Mouse (Mus musculus) lung, postnatal 0 days (tissue): ENCODE results near the gene Ric8b. TPM values are rescaled to one million over a fixed set of nuclear protein-coding genes. Genes with fewer than 3 reads are reported as not detected.

Experiments
- ATAC-seq: fragments of 200-750 bp; cut with Nextera tagmentation; 2 replicates; pipeline ENCODE4 v1.8.0; 2017; ENCODE audit warnings: moderate library complexity
- DNase-seq: peaks from one replicate; pipeline ENCODE4 v3.0.0-alpha.2; 2016; ENCODE audit warnings: low spot score
- H3K27ac ChIP-seq: fragments of 300-500 bp; sonication (generic); 2 replicates; pipeline ENCODE4 v1.5.1; 2014; ENCODE audit warnings: antibody characterized with exemption, mild to moderate bottlenecking, low read length, mixed read lengths
- H3K27me3 ChIP-seq: fragments of 300-500 bp; sonication (generic); replicated peaks from 2 replicates; pipeline ENCODE4 v1.6.1; 2014; ENCODE audit warnings: low read length, mixed read lengths; ENCODE audit not compliant: insufficient read depth
- H3K36me3 ChIP-seq: fragments of 300-500 bp; sonication (generic); 2 replicates; pipeline ENCODE4 v1.6.1; 2014; ENCODE audit warnings: low read length, mixed read lengths; ENCODE audit not compliant: insufficient read depth
- H3K4me1 ChIP-seq: fragments of 300-500 bp; sonication (generic); 2 replicates; pipeline ENCODE4 v1.6.1; 2014; ENCODE audit warnings: antibody characterized with exemption, low read depth, low read length, mixed read lengths; ENCODE audit not compliant: insufficient read depth
- H3K4me2 ChIP-seq: fragments of 300-500 bp; sonication (generic); replicated peaks from 2 replicates; pipeline ENCODE4 v1.6.1; 2014; ENCODE audit warnings: low read depth, mild to moderate bottlenecking, low read length, moderate library complexity, mixed read lengths
- H3K4me3 ChIP-seq: fragments of 300-500 bp; sonication (generic); 2 replicates; pipeline ENCODE4 v1.5.1; 2014; ENCODE audit warnings: low read depth, low read length
- H3K9ac ChIP-seq: fragments of 300-500 bp; sonication (generic); replicated peaks from 2 replicates; pipeline ENCODE4 v1.6.1; 2014; ENCODE audit warnings: low read depth, mild to moderate bottlenecking
- H3K9me3 ChIP-seq: fragments of 300-500 bp; sonication (generic); 2 replicates; pipeline ENCODE4 v1.6.1; 2016; ENCODE audit warnings: low read length, mixed read lengths
- CTCF ChIP-seq: IDR thresholded peaks from 2 replicates; pipeline ENCODE4 v1.5.1; 2016; ENCODE audit warnings: antibody characterized with exemption, mild to moderate bottlenecking
- EP300 ChIP-seq: IDR thresholded peaks from 2 replicates; pipeline ENCODE4 v1.6.1; 2016; ENCODE audit warnings: antibody characterized with exemption, mild to moderate bottlenecking, control low read depth
- WGBS: fragments of 180-500 bp; shearing (Covaris S2); extraction: QIAGEN DNeasy Blood & Tissue Kit; methylation state at CpG from one replicate; pipeline ENCODE4 v1.1.7; 2014; 5-methylcytosine and 5-hydroxymethylcytosine counted together
- polyA plus RNA-seq: library from polyadenylated mRNA; unstranded; fragments of >200 nt; fragmentation: Nextera tagmentation; extraction: Ambion mirVana; gene quantifications from 2 replicates; pipeline ENCODE4 v1.2.1, GENCODE M21; 2015

Gene Ric8b
- polyA plus RNA-seq, 1 experiment from 2014 or later = 9.6 TPM

DNA sequence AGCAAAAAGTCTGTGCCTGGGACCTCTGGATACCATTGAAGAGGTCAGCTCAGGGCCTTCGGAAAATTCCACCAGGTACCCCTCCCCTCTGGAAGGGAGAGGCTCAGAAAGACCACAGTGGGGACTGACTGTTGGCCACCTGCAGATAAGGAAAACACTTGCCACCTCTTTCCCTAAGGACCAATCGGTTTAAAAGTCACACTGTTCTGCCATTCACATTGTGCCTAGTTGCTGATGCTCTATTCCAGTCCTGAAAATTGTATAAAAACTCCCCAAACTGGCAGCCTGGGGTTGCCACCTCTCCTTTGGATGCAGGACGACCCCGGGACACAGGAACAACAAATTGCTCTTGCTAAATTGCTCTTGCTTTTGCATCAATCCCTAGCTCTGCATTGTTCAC lies 135.0 kb downstream of the Ric8b start:
- no peak overlapping the region for H3K4me2 ChIP-seq
- H3K4me3 ChIP-seq = no peak overlapping the region
- no peaks in the 10 kb centered on the region for H3K36me3 ChIP-seq
- H3K9me3 ChIP-seq = no peaks in the 10 kb centered on the region
- ATAC-seq (no peak), DNase-seq (no peak)
- TF ChIP-seq CTCF (no peak), EP300 (no peak)
- H3K27ac ChIP-seq = no peak overlapping the region
- 40% methylated on average over 4 of the region's 4 CpGs for WGBS
- H3K9ac ChIP-seq = no peak overlapping the region
- H3K27me3 ChIP-seq = no peaks in the 10 kb centered on the region
- H3K4me1 ChIP-seq = no peaks in the 10 kb centered on the region

DNA sequence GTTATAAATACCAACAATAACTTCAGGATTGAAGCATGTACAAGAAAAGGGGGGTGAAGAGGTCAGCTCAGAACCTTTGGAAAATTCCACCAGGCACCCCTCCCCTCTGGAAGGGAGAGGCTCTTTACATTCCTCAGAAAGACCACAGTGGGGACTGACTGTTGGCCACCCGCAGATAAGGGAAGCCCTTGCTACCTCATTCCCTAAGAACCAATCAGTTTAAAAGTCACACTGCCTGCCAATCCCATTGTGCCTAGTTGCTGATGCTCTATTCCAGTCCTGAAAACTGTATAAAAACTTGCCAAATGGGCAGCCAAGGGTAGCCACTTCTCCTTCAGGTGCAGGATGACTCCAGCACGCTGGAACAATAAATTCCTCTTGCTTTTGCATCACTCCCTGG lies 137.5 kb downstream of the Ric8b start:
- DNase-seq = no peak
- Histone ChIP-seq H3K9me3 (no peaks in the 10 kb centered on the region), H3K27me3 (no peaks in the 10 kb centered on the region), H3K4me2 (no peak overlapping the region), H3K4me1 (no peaks in the 10 kb centered on the region), H3K36me3 (no peaks in the 10 kb centered on the region), H3K4me3 (no peak overlapping the region), H3K9ac (no peak overlapping the region), H3K27ac (no peak overlapping the region)
- WGBS = 72% methylated on average over 2 of the region's 2 CpGs
- TF ChIP-seq EP300 (no peak), CTCF (no peak)
- ATAC-seq = no peak

Other genes with a start within 250 kb of the Ric8b start
- 0.08 TPM in 1 of 2 replicates, not detected in the other for gene Rfx4, start 161.6 kb upstream of the Ric8b start, polyA plus RNA-seq
- gene Fhl4, start 184.9 kb downstream of the Ric8b start, polyA plus RNA-seq = 0.42 and 0.57 TPM in 2 replicates
- 30.3 and 33.4 TPM in 2 replicates for gene Tmem263, start 185.0 kb downstream of the Ric8b start, polyA plus RNA-seq
- 7.2 and 7.3 TPM in 2 replicates for gene Mterf2, start 210.4 kb downstream of the Ric8b start, polyA plus RNA-seq